Mouse (Mus musculus): ENCODE data around the gene Neurod2.

The Neurod2 gene

DNA sequence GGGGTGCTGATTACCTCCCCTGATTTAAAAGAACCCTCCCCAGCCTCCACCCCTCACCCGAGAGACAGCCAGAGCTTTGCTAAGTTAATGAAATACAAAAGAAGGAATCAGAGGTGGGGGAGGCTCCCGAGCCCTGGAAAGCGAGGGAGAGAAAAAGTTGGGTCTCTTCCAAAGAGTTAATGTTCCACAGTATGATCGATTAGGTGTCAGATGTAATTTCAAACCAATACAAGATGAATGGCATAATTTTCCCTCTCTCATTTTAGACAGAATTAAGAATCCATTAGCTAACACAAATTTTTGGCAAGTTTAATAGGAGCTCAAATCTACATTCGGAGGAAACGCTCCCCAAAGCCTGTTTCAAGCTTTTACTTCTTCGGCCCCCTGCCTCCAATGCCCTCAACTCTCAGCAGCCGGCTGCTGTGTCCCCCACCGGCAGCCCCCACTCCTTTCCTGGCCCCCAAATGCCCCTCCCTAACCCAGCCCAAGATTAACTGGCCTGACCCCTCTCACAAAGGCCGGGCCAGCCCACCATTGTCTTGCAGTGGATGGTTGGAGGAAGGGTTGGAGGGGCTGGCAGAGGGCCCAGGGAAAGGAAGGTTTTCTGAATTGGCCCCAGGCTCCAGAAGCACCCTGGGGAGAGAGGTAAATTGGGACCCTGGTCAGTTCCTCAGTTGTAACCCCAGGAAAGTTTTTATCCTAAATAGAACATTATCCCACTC, 30.8 kb downstream of the Neurod2 start:
- peak; percentile 46 to 58 for DNase-seq

GRCm38 (mm10) chr11:98297778-98298177, 31.7 kb downstream of the Neurod2 start:
- peak in 1 of 2 experiments; percentile 19 for DNase-seq

DNA sequence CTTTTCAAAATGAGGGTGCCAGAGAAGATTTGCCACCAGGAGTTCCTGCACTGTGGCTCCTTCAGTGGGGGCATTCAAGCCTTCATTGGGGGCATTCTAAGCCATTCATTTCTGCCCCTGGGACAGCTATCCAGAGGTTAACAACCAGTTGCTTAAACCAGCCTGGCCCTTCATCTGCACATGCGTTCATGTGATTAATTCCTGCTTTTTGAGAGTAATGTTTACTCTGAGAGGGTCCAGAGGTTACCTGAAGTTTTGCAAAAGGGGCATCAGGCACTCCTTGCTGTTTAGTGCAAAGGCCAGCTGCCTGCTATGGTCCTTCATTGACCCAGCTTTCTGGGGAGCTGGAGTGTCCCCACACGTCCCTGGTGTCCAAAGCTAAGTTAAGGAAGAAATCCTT, 32.5 kb downstream of the Neurod2 start:
- DNase-seq = no peak

DNA sequence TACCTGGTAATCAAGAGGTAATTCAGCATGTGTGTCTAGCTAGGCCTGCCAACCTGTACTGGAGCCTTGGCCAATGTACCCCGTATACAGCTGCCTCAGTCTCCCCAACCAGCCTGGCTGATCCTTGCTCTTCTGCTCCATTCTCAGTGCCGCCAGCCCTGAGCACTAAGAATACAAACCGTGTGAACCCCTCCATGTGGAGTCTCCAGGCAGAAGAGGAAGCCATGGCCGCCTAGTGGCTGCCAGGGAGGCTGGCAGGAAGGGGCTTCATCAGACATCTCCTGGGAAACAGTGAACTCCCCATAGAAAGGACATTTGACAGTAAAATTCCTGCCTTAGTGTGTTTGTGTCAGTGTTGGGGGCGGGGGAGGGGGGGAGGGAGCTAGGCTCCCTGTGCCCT, 33.2 kb downstream of the Neurod2 start:
- DNase-seq = peak; percentile 58 to 69

- DNase-seq = no peak
These were observed 34.3 kb downstream of the Neurod2 start for GRCm38 (mm10) chr11:98295013-98295585.

DNA sequence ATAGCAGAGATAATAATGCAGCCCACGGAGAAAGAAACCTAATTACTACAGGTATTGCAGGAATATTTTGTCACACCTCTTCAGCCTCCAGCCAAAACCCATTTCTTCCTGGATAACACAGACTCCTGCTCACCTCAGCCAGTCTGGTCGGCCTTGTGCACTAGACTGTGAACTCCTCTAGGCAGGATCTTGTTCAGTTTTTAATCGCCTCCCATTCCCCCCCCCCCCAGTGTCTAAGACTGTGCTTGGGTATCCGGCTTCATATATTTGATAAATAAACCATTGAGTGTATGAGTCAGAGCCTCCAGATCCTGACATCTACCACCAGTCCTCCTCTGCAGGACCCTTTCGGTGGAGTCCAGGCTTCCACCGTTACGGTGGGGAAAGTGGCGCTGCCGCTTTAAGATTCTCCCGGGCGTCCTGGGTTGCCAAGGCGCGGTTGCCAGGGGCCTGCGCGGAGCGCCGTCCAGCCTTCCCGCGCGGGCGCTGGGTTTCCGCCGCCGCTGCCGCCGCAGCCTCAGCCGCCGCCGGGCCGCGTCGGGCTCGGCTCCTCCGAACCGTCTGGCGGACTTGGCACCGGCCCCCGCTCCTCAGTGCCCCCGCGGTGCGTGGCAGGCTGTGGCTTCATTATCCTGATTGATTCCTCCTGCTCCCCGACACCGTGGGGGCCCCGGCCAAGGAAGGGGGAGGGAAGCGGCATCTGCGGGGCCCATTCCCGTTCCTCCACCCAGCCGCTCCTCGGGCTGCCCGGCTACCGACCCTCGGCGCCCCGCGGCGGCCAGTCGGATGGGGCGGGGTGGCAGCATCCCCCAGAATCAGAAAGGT, 35.0 kb downstream of the Neurod2 start:
- DNase-seq = peak; percentile 80 to 86

DNA sequence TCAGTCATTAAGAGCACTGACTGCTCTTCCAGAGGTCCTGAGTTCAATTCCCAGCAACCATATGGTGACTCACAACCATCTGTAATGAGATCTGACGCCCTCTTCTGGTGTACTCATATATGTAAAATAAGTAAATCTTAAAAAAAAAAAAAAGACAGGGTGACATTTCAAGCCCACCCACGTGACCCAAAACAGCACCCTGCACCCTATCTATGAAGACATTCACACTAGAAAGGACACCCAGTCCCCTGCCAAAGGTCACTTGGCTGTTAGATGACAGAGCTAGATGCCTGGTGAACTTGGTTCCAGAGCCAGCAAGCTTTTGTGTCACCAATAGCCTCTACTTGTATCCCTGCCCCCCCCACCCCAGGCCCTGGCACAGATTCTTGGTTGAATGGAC, 36.4 kb downstream of the Neurod2 start:
- no peak for DNase-seq

GRCm38 (mm10) chr11:98290906-98291305, 38.5 kb downstream of the Neurod2 start:
- DNase-seq = no peak

DNA sequence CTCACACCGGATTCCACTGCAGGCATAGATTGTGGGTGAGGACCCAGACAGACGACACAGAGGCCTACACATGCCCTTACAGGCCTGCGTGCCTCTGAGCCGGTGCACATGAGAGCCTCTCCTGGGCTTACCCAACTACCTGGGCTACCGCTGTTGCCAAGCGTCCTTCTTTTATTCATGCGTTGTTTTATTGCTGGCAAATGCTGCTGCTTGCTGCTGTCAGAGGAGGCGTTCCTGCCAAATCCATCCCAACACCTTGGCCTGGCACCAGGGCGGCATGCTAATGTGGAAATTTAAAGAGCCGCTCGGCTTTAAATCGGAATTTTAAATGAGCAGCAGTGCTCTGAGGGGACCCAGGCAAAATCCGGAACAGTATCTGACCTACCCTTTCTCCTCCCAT, 39.6 kb downstream of the Neurod2 start:
- DNase-seq = peak in 1 of 2 experiments; percentile 17

GRCm38 (mm10) chr11:98287961-98288360, 41.5 kb downstream of the Neurod2 start:
- DNase-seq = no peak

DNA sequence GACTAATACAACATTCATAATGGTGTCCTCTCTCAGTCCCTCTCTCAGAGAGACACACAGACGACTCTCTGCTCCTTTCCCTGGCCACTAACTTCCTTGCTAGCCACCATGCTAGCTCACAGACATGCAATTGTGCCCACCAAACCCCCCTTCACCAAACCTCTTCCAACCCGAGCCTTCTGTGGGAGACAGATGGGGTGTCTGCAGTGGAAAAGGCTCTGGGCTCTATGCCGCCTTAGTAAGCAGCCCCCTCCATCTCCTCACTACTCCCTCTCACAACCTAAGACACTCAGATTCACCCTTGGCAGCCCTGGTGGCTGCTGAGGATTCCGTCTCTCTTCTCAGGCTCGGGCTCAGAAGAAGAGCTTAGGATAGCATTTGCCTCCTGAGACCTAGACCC, 41.9 kb downstream of the Neurod2 start:
- no peak for DNase-seq

- no peak for DNase-seq
These were observed 44.1 kb downstream of the Neurod2 start for GRCm38 (mm10) chr11:98285368-98285767.

- peak; percentile 47 to 64 for DNase-seq
These were observed 45.2 kb downstream of the Neurod2 start for GRCm38 (mm10) chr11:98284230-98284629.

DNA sequence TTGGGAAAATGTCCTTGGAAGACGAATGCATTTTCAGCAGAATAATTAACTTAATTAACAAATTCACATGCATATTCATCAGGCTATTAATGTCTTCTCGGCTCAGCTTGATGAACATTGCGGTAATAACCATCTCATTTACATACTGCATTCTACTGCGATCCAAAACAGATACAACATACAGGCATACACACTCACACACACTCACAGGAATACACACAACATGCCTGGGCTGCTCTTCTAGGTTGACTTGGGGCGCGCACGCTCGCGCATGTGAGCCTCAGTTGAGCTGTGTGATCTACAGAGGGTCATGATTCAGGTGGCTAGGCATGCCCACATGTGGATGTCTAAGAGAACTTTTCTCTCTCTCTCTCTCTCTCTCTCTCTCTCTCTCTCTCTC, 45.7 kb downstream of the Neurod2 start:
- peak in 1 of 2 experiments; percentile 31 for DNase-seq
